ENCODE assay signal across 10 mouse cellular contexts in genomic region chr11:76836317-76836716, GRCm38 (mm10). TPM values are rescaled to one million over a fixed set of nuclear protein-coding genes. Genes with fewer than 3 reads are reported as not detected.
DNase-seq lines count a peak whose midpoint lies in the region; ATAC-seq and TF ChIP-seq lines count a peak whose summit lies in the region.
"Had no signal": no experiment of that assay in that cellular context is flagged by ENCODE, and none has a peak within 500 bp of the region (broad histone marks: within the 10 kb centered on the region; RNA-seq: fewer than 3 reads in every experiment).

No protein-coding gene starts in this region.

- 0 out of 2 replicates have a peak, but pooled peaks have one; percentile 44 for ATAC-seq in frontal cortex, adult (ENCODE audit: low TSS enrichment)
- ATAC-seq in heart, embryonic 11.5 days (replicated peaks; ENCODE audit: insufficient number of reproducible peaks, low FRiP score, low TSS enrichment) = no peak
- peak; percentile 30; the same call in 1 of the 2 replicates for ATAC-seq in lung, postnatal 0 days

- no peak for TF ChIP-seq EP300 in lung, postnatal 0 days (IDR thresholded peaks at IDR 0.05)

- no peak for DNase-seq in frontal cortex, postnatal 25 days (ENCODE audit: low spot score in 2 of 2)
- DNase-seq in layer of hippocampus, adult 9-11 months = peak; percentile 58
- no peak for DNase-seq in layer of hippocampus, postnatal 25 days (ENCODE audit: extremely low spot score in 1 of 2, low spot score in 1 of 2)
- DNase-seq in lung, postnatal 0 days (ENCODE audit: low spot score) = no peak
- no peak for DNase-seq in spleen, postnatal 14 days (ENCODE audit: low spot score in 2 of 2)
- DNase-seq in cerebellum, postnatal 4 days (ENCODE audit: low spot score in 2 of 2) = no peak
- DNase-seq: adrenal gland, postnatal 25 days had no signal

- H3K27ac ChIP-seq in heart, embryonic 11.5 days (ENCODE audit: low read depth, low read length) = peak overlapping the region; percentile 69
- no peak overlapping the region for H3K27ac ChIP-seq in lung, postnatal 0 days (ENCODE audit: low read length)
- H3K27ac ChIP-seq: hindbrain, embryonic 15.5 days had no signal

- no peaks in the 10 kb centered on the region for H3K36me3 ChIP-seq in heart, embryonic 11.5 days (ENCODE audit: control insufficient read depth, insufficient read depth, low read length)
- H3K36me3 ChIP-seq in lung, postnatal 0 days (ENCODE audit: insufficient read depth, low read length) = peaks cover 4% of the 10 kb centered on the region; the same call in 1 of the 2 replicates

- peaks cover 9% of the 10 kb centered on the region for H3K4me1 ChIP-seq in heart, embryonic 11.5 days (ENCODE audit: control insufficient read depth, insufficient read depth, low read length)
- H3K4me1 ChIP-seq in lung, postnatal 0 days (ENCODE audit: insufficient read depth, low read depth, low read length) = no peaks in the 10 kb centered on the region

- H3K4me2 ChIP-seq in heart, embryonic 11.5 days = no peak overlapping the region
- no peak overlapping the region for H3K4me2 ChIP-seq in lung, postnatal 0 days (replicated peaks; ENCODE audit: low read depth, low read length)
- H3K4me2 ChIP-seq: hindbrain, embryonic 15.5 days had no signal

- no peak overlapping the region for H3K9ac ChIP-seq in heart, embryonic 11.5 days (ENCODE audit: low read depth, low read length)
- H3K9ac ChIP-seq in lung, postnatal 0 days (replicated peaks; ENCODE audit: low read depth) = no peak overlapping the region
- H3K9ac ChIP-seq: hindbrain, embryonic 15.5 days had no signal

- WGBS in heart, embryonic 11.5 days (ENCODE audit: insufficient replicate concordance) = 52% methylated on average over 6 of the region's 6 CpGs
- 57% methylated on average over 6 of the region's 6 CpGs for WGBS in lung, postnatal 0 days

- TF ChIP-seq CTCF in lung, postnatal 0 days (IDR thresholded peaks at IDR 0.05) = no peak

- H3K9me3 ChIP-seq in heart, embryonic 11.5 days (replicated peaks; ENCODE audit: control insufficient read depth, low read length) = no peaks in the 10 kb centered on the region
- no peaks in the 10 kb centered on the region for H3K9me3 ChIP-seq in lung, postnatal 0 days (ENCODE audit: low read length)
- H3K9me3 ChIP-seq: hindbrain, embryonic 15.5 days had no signal

- no peaks in the 10 kb centered on the region for H3K27me3 ChIP-seq in heart, embryonic 11.5 days (ENCODE audit: control insufficient read depth, insufficient read depth, low read length)
- no peaks in the 10 kb centered on the region for H3K27me3 ChIP-seq in lung, postnatal 0 days (replicated peaks; ENCODE audit: insufficient read depth, low read length)
- H3K27me3 ChIP-seq: hindbrain, embryonic 15.5 days had no signal

- H3K4me3 ChIP-seq in heart, embryonic 11.5 days (ENCODE audit: low read depth, low read length) = no peak overlapping the region
- no peak overlapping the region for H3K4me3 ChIP-seq in lung, postnatal 0 days (ENCODE audit: low read depth, low read length)
- H3K4me3 ChIP-seq: hindbrain, embryonic 15.5 days had no signal

RNA-seq across cellular contexts. Expression of gene Cpd, which starts 10.5 kb away (rescaled TPM):
- total RNA-seq in layer of hippocampus, postnatal 25 days (2021) = 10 to 100 TPM; 57.7 to 62.8 TPM
- 19.9 and 20.8 TPM in 2 replicates for polyA plus RNA-seq in heart, embryonic 11.5 days (2014; fragmentation: Nextera tagmentation; extraction: Ambion mirVana)
- polyA plus RNA-seq in lung, postnatal 0 days (2015; fragmentation: Nextera tagmentation; extraction: Ambion mirVana) = 15.7 and 16.7 TPM in 2 replicates
